Mouse (Mus musculus) lung, postnatal 25 days (tissue): ENCODE data around the gene Cecr2.
A peak's percentile ranks its signal among the peaks of the same experiment; 100 is the strongest.

Experiments
- DNase-seq: peaks from one replicate; pipeline ENCODE4 v3.0.0; 2022; ENCODE audit warnings: low spot score

Gene Cecr2

DNA sequence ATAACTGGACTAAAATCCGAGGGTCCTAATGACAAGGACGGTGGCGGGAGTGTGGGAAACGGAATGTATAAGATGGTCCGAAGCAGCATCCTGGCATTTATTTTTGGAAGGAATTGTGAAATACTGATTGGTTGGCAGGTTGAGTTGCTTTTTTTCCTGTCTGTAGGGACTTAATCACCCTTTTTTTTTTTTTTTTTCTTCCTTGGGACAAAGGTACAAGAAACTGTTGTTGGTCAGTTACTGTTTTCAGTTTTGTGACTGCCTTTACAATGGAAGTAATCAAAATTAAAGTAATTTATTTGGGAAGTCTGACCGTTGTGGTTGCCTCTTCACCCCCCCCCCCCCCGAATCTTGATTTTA lies 1.2 kb downstream of the Cecr2 start:
- no peak for DNase-seq

DNA sequence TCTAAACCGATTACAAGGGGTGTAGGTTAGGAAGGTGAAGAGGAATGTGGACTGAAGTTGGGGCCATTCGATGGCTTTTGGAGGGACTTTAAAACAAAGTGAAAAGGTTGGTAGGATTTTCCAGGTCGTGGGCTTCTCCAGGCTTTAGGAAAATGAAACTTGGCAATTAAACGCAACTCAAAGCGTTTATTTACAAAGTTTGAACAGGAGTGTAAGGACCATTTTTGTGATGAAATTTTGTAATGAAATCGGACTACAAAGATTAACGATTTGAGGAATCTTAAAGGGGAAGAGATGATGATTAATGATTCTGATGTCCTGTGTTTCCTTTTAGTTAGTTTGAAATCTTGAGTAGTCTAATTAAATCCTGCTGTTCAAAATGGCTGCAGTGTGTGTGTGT lies 1.7 kb downstream of the Cecr2 start:
- no peak for DNase-seq

DNA sequence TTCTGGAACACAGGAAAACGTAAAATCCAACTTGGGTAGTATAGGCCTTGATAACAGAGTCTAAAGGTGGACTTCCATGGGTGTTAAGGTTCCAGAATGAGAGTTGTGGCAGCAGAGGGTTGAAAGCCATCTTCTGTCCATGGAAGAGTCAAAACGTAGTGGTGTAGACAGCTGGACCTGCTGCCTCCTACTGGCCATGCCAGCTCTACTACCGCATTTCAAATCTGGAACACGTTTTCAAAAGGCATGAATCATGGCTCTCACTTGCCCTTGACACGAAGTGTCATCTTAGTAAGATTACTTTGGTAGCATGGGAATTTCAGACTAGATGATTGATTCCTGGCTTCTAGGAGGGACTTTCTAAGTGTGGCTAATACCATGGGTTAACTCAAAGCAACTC lies 8.0 kb downstream of the Cecr2 start:
- DNase-seq, result peak; percentile 29

DNA sequence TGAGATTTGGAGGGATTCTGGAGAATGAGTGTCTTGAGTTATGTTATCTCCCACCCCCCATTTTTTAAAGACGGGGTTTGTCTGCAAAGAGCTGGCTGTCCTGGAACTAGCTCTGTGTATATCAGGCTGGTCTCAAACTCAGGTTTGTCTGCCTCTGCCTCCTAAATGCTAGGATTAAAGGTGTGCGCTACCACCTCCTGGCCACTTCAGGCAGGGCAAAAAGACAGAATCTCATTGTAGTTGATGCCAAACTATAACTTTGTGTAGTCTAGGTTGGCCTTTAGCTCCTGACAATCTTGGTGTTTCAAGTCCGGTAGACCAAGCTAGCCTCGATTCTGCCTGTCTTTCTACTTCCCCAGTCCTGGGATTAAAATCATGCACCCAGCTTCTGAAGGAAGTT lies 8.7 kb downstream of the Cecr2 start:
- DNase-seq, result no peak

DNA sequence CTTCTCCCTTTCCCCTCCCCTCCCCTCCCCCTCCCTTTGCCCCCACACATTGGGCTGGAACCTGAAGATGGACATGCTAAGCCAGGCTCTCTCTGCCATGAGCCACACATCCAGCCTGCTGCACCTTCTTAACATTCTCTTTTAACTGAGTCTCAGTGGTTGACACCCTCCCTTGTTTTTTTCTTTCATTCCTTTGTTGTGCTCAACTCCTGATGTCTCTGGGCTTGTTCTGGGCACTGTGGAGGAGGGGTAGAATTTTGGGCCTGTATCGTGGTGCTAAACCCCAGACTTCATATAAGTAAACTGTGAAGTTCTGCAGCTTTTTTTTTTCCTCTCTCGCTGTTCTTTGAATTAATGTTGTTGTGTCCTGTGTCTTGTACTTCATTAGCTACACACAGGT lies 9.8 kb downstream of the Cecr2 start:
- no peak for DNase-seq

DNA sequence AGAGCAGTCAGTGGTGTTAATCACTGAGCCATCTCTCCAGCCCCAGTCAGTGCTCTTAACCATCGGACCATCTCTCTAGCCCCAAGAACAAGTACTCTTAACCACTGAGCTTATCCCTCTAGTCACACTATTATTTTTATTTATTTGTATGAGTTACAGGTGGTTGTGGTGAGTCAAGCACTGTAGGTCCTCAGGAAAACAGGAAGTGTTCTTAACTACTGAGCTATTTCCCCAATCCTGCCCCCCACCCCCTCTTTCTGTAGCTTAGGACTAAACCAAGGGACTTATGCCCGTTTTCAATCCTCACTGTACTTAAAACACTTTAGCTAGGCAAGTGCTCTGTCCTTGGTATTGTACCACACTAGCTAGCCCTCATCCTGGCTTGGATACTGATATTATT lies 17.2 kb downstream of the Cecr2 start:
- no peak for DNase-seq

DNA sequence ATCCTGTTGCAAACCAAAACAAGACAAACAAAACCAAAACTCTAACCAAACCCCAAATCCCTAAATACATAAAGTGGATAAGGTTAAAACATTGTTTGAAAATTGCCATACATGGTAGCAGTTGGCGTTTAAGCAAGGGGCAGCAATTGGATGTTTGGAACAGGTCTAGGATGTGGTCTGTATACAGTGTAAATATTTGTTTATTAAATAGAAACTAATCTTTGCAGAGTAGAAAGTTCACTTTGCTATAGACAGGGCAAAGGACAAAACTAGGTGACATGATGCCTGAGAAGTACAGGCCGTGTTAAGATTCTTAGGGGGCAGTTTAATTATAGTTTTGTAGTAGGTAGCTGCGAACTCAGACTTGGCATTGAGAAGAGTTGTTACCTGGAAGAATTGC lies 18.6 kb downstream of the Cecr2 start:
- DNase-seq, result no peak

DNA sequence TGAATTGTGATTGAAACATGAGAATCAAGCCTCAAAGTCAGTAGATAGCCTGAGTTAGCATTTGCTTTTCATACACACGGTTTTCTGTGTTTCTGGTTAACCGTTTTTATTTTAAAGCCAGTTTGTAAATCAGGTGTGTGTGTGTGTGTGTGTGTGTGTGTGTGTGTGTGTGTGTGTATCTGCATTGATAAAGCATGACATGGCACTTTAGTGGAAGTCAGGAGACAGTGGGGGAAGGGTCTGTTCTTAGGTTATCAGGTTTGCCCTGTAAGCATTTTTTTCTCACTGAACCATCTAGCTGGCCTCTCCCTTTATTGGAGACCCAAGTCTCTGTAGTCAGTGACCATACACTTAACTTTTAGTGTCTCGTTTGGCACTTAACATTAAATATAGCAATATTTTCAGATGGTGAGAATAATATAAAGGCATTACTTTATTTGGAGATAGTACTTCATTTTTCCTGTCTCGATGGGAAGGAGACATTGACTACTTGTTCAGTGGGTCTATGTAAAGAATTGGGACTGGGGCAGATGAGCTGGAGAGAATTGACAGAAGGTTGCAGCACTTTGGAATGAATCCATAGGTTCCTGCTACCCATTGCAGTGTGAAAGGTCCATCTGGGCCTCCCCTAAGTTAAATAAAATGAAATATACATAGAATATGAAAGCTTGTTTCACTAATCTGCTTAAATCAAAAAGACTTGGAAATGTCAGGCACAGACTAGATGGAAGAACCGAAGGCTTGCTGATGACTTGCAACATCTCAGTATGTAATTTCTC lies 20.9 kb downstream of the Cecr2 start:
- no peak for DNase-seq

DNA sequence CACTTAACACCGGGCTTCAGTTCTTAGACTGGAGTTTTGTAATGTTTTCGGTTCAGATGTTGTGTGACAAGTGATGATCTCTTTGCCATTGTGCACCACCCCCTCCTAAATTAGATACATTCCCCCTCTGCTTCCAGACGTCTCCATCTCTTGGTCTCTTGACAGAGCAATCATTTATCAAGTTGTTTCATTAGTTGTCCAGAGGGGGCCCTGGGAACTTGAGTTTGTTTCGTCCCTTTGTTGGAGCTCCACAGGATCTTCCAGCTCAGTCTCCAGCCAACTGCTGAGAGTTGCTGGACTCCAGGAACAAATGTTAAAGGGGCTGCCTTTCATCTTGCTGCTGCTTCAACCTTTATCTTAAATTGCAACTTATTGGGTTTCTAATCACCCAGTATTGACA lies 34.1 kb downstream of the Cecr2 start:
- DNase-seq, result no peak

DNA sequence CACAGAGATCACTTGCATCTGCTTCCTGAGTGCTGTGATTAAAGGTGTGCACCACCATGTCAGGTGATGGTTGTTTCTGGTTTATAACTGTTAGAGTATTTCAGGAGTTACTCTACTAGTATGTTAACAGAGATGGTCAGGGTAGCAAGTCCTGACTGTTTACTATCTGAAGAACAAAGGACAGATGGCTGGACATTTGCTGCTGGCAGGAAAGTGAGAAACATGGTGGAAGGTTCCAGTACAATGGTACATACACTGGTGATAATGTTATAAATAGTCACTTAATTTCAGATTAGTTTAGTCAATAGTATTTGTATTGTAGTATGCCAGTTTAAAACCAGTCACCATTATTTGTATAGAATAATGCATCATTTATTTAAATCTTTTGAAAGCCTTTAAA lies 38.2 kb downstream of the Cecr2 start:
- DNase-seq, result no peak

DNA sequence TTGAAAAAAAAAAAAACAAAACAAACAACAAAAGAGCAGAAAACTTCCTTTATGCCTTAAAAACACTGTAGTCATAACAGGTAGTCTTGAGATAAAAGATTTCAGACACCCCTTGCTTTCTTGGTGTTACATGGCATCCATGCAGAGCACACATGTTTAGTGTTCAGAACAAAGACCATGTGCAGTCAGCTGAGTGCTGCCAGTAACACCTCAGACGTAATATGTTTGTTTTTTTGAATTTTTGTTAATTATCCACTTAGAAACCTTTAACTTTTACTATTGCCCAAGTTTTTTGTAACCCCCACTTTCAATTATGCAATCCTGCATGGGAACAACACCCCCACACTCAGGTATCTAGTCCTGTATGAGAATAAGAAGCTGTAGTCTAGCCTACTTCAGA lies 42.6 kb downstream of the Cecr2 start:
- DNase-seq, result no peak

DNA sequence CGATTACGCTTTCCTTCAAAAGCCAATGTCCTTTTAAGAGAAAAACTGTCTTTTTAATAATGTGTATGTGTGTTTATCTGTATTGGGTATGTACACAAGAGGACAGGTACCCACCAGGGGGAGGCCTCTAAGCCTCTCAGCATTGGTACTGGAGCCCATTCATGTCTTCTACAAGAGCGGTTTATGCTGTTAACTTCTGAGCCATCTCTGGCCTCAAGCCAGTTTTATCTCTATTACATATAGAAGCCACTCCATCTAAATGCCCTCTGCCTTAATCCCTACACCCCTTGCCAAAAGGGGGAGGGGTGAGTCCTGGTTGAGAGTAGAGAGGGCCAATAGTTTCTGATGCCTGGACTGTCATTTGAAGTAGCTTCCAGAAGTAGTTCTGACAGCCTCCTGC lies 48.6 kb downstream of the Cecr2 start:
- no peak for DNase-seq

DNA sequence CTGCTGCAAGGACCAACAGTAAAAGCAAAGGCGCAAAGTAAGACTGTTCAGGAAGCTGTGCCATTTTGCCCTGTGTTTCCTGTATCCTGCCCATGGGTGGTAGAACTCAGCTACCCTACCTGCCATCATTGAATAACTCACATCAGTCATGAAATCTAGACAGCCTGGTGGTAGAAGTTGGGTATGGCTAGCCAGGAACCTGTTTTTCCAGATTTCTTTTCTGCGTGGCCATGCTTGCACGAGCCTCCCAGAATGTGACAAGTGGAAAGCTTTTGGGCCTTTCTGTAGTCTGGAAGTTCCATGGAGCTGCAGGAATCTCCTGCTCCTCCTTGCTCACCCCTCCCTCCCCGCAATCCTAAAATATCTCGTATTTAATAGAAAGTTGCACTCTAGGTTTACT lies 49.1 kb downstream of the Cecr2 start:
- DNase-seq, result peak; percentile 23

DNA sequence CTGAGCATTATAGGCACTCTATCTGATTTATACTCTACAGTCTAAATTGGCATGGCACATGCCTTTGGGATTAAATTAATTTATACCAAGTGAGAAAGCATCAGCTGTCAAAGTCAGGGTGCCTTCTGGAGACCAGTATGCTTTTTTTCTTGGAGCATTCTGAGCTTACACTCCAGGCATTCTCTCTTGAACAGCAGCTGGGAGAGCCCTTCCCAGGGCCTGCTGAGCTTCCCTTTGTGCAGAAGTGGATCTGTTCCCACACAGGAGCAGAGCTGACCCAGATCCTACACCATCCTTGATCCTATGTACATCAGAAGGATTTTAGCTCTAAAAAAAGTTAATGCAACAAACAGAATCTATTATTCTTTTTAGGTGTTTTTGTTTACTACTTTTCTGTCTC lies 49.7 kb downstream of the Cecr2 start:
- DNase-seq, result no peak

DNA sequence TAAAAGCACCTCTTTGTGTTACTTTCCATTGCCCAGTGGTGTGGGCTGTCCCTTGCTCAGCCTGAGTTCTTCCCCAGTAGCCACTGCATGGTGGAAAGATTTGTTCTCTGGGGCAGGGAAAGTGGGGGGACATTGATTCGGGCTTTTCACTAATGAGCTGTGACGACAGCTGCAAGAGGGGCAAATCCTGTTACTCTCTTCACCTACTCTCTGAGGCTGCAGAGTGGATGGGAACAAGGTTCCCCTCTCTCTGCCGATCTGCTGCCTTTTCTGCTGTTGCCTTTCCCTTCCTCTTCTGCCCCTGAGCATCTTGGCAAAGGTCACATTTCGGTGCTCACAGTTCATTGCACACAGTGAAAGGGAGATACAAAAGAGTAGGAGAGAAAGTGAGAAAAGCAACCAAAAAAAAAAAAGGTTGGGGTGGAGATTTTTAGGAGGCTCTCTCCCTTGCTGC lies 50.4 kb downstream of the Cecr2 start:
- DNase-seq, result no peak

DNA sequence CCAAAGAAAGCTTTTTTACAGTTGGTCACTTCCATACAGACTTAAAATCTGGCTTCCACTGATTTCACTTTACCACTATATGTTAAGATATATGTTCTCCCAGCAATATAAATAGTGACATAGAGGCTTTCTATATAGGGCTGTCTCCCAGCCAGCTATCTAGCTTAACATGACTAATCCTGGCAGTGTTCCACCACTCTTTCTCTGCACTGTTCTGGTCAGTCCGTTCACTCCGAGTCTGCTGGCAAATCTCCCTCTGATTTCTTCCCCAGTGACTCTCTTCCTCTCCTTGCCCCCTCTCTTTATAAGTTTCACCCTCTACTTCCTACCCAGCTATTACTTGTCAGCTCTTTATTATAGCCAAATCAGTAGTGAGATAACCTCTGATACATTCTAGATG lies 59.8 kb downstream of the Cecr2 start:
- no peak for DNase-seq

DNA sequence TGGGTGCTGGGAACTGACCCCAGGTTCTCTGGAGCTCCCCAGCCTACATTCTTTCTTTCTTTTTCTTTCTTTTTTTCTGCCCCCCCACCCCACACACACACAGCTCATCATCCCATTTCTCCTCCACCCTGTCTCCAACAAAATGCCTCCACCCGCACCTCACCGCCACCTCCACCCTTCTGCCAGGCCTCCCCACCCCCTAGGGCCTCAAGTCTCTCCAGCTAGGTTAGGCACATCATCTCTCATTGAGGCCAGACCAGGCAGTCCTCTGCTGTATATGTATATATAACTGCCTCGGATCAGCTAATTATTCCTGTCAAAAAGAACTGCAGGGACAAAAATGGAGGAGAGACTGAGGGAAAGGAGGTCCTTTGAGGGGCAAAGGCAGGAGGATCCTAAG lies 69.8 kb downstream of the Cecr2 start:
- DNase-seq, result no peak

DNA sequence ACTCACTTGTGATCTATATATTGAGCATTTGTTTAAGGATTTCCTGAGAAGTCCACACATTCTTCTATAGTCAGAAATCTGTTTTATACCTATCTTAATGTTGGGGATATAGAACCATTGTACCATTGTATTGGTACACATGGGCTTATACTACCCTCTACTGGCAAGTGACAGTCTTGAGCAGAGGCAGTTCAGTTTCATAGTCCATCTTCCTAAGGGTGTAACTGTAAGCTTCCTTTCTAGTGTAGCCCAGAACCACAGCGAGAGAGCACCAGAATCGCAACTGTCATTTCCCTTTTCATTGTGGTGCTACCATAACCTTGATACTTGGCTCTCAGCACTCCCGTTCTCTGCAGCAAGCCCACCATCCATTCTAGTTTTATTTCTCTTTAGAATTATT lies 70.4 kb downstream of the Cecr2 start:
- DNase-seq, result peak; percentile 46

DNA sequence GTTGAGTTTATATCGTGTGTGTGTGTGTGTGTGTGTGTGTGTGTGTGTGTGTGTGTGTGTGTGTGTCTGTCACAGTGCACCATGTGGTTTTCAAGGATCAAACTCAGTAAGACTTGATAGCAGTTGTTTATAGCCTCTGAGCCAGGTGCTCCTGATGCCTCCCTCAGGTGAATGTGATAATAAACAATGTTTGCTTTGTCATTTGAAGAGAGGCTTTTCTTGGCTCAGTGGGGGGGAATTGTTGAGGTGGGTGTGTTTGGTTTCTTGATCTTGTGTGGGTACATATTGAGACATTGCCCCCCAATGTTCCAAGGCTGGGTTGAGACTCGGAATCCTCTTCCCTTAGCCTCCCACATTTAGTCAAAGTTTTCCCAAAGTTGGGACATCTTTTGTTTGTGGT lies 77.0 kb downstream of the Cecr2 start:
- DNase-seq, result no peak

DNA sequence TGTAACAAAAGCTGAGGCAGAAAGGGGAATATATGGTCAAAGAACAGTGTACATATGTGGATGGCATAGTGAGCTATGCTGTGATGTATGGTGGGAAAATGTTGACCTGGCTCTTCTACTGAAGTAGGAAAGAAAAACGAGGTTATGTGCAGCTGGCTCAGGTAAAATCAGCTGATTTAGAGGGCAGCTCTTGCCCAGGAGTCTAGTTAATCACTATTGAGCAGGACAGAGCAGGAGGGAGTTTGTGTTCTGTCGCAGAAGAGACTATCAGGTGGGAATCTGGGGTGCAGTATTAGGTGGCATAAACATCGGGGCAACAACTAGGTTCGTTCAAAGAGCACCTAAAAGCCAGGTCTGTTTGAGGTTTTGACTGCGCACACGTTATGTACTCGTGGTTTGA lies 78.1 kb downstream of the Cecr2 start:
- DNase-seq, result no peak

DNA sequence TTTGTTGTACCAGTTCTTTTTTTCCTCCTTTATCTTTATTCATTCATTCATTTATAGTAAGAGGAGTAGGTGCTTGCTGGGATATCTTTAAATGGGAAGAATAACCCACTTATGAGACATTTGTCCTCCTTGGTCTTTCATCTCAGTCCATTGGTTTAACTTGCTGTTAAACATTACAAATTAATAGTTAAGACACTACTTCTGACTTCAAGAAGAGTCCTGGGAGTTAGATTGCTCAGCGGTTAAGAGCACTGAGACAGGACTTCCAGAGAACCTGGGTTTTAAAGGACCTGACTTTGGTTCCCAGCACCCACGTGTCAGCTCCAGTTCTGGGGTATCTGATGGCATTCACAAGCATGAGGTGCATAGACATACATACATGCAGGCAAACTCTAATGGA lies 80.2 kb downstream of the Cecr2 start:
- no peak for DNase-seq

DNA sequence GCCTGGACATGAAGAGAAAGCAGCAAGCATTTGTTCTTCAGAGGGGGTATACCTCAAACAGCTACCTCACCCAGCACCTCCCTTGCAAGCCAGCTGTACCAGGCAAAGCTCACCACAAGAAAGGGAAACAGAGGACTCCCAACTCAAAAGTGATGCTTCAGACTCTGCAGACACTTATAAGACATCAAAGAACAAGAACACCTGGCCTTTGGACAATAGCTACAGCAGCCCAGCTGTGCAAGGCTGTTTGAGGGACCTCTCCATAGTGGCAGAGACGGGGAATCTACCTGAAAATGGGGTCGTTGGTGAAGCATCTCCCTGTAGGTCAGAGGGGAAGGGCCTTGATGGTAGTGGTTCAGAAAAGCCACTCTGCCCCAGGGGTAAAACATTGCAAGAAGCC lies 95.0 kb downstream of the Cecr2 start:
- DNase-seq, result no peak

DNA sequence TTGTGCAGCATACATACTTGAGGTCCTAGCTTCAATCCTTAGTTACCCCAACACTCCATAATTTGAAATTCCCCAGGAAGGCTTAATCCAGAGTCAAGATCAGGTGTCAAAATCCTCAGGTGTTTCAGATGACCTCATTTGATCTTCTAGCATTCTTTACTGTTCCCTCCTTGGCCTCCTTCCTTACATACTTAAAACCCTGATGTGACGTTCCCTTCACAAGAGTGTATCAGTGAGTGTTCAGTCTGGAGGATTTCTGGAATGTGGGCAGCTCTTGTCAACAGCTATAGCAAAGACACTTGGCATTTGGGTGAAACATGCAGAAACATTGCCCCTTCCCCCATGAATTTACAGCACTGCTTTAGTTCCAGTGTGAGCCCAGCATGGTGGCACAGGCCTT lies 103.8 kb downstream of the Cecr2 start:
- DNase-seq, result no peak

DNA sequence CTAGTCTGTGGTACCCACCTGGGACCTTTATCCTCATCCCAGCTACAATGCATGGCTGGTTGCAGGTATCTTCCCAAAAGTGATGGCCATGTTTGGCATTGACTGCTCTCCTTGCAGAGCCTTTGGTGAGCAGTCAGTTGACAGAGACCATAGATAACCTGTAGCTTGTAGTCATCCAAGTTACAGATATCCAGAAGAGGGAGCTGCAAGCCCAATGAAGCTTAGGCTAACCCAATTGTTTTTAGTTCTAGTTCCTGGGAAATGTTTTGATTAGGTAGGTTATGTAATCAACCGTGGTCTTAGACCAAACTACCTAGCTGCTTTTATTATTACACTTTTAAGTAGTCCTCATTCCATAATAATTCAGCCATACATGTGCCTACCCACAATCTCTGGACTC lies 105.2 kb downstream of the Cecr2 start:
- DNase-seq, result no peak

DNA sequence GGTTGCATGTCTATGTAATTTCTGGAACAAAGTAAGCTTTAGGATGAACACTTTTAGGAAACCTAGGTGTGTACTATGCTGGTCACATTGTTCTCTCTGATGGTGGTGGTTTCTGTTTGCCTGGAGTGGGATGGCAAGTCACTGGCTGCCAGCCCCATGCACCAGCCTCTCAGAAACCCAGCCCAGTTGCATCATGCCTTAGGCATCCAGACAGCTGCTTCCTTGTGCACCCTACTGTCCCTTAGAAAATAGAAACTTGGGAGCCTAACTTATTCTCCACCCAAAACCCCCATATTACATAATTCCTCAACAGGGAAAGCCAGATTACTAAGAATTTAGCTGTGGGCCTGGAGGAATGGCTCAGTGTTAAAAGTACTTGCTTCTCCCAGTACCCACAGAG lies 105.9 kb downstream of the Cecr2 start:
- peak; percentile 49 for DNase-seq
